Mouse (Mus musculus) v-Abl transformed pro-B cells (cell line): ENCODE data around the gene Eif2b4.

Source experiments
- in situ Hi-C, 2 experiments: fragments of 400-800 bp; cut with MboI; formaldehyde crosslinking; loops; one replicate each; pipeline ENCODE4 v1.15.1; 2025; ENCODE audit not compliant: unreplicated experiment in 2 of 2

Gene Eif2b4

GRCm38 (mm10) chr5:31179766-31180630 is 13.2 kb downstream of the Eif2b4 start, which contains the start of the genes Gm29609 and Gtf3c2:
Gene Gm29609, minus strand, starts transcription at chr5:31179911.
Gene Gtf3c2, minus strand, starts transcription at chr5:31180144.
- in situ Hi-C loops: loop anchor here (10.0 to 25.0 kb wide), 2 partner anchors 282 to 285 kb away; partner anchors contain the start of gene Zfp512 (in 1 of the 2)

GRCm38 (mm10) chr5:31179301-31179765 is 13.9 kb downstream of the Eif2b4 start:
- in situ Hi-C loops: loop anchor here in 1 of 2 experiments (25.0 kb wide), 1 partner anchor 283 kb away; the partner anchor contains the start of gene Zfp512

GRCm38 (mm10) chr5:31168630-31169029 is 24.6 kb downstream of the Eif2b4 start:
- in situ Hi-C loops: no loop called here

- in situ Hi-C loops: no loop called here
Measured at GRCm38 (mm10) chr5:31164878-31165277, 28.4 kb downstream of the Eif2b4 start.

- in situ Hi-C loops: no loop called here
Measured at GRCm38 (mm10) chr5:31162462-31162861, 30.8 kb downstream of the Eif2b4 start.

- in situ Hi-C loops: no loop called here
Measured at GRCm38 (mm10) chr5:31154152-31154553, 39.1 kb downstream of the Eif2b4 start, which contains the start of gene Mpv17. Gene Mpv17, minus strand, starts transcription at chr5:31154251.

GRCm38 (mm10) chr5:31153516-31154151 is 39.6 kb downstream of the Eif2b4 start:
- in situ Hi-C loops: no loop called here

GRCm38 (mm10) chr5:31151746-31152145 is 41.5 kb downstream of the Eif2b4 start:
- in situ Hi-C loops: no loop called here

- in situ Hi-C loops: no loop called here
Measured at GRCm38 (mm10) chr5:31149781-31150180, 43.4 kb downstream of the Eif2b4 start.

- in situ Hi-C loops: no loop called here
Measured at GRCm38 (mm10) chr5:31138968-31139425, 54.2 kb downstream of the Eif2b4 start.

- in situ Hi-C loops: no loop called here
Measured at GRCm38 (mm10) chr5:31138241-31138967, 54.8 kb downstream of the Eif2b4 start, which contains the start of gene Ucn. Gene Ucn, minus strand, starts transcription at chr5:31138829.

GRCm38 (mm10) chr5:31137658-31138057 is 55.6 kb downstream of the Eif2b4 start:
- in situ Hi-C loops: no loop called here
